Mouse (Mus musculus) midbrain, embryonic 10.5 days (tissue): ENCODE data around the gene Iqsec1. TPM values are rescaled to one million over a fixed set of nuclear protein-coding genes. Genes with fewer than 3 reads are reported as not detected.

Source experiments
- DNase-seq: peaks from one replicate; pipeline ENCODE4 v3.0.0-alpha.2; 2017; ENCODE audit warnings: low spot score
- H3K27ac ChIP-seq: fragments of 300-500 bp; sonication (generic); replicated peaks from 2 replicates; pipeline ENCODE4 v1.5.1; 2016; ENCODE audit warnings: mild to moderate bottlenecking
- H3K27me3 ChIP-seq: fragments of 300-500 bp; sonication (generic); 2 replicates; pipeline ENCODE4 v1.6.1; 2016; ENCODE audit warnings: low read depth, mild to moderate bottlenecking; ENCODE audit not compliant: poor library complexity, severe bottlenecking
- H3K36me3 ChIP-seq: fragments of 300-500 bp; sonication (generic); 2 replicates; pipeline ENCODE4 v1.6.1; 2016; ENCODE audit warnings: mild to moderate bottlenecking, moderate library complexity
- H3K4me1 ChIP-seq: fragments of 300-500 bp; sonication (generic); 2 replicates; pipeline ENCODE4 v1.6.1; 2016
- H3K4me3 ChIP-seq: fragments of 300-500 bp; sonication (generic); 2 replicates; pipeline ENCODE4 v1.5.1; 2016; ENCODE audit warnings: mild to moderate bottlenecking, moderate library complexity
- H3K9me3 ChIP-seq: fragments of 300-500 bp; sonication (generic); replicated peaks from 2 replicates; pipeline ENCODE4 v1.6.1; 2016; ENCODE audit warnings: mild to moderate bottlenecking
- WGBS: fragments of 180-500 bp; shearing (Covaris S2); methylation state at CpG from one replicate; pipeline ENCODE4 v1.1.7; 2016; 5-methylcytosine and 5-hydroxymethylcytosine counted together
- polyA plus RNA-seq: library from polyadenylated mRNA; unstranded; fragments of >200 nt; fragmentation: Nextera tagmentation; extraction: Ambion mirVana; gene quantifications from 2 replicates; pipeline ENCODE4 v1.2.1, GENCODE M21; 2016

Iqsec1 gene
- polyA plus RNA-seq, 1 experiment from 2014 or later: 9.3 TPM

DNA sequence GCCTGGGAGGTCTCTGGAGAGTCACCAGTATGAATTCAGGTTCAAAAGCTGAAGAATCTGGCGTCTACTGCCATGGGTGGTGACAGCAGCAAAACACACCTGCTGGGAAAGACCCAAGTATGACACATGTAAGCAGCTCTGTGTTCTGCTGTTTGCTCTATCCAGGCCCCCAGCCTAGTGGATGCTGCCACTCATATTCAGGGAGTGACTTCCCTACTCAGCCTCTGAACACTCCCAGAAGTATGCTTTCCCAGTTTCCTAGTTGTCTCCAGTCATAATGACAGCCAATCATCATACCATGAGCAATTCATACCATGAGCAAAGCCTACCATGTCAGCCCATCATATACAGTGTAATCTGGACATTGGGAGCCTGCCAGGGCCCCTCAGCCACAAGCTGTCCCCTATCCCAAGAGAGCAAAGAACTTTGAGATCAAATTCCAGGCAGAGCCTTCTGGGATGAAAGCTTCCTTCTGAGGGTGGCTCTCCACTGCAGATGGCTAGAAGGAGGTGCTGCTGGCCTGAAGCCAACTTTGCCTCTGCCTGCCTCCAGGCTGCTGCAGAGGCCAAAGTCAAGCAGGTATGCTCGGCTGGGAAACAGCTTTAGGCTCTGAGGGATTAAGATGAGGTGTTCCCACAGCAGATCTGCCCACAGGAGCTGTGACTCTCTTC, 42.8 kb downstream of the Iqsec1 start:
- no peaks in the 10 kb centered on the region for H3K36me3 ChIP-seq
- no peak overlapping the region for H3K27ac ChIP-seq
- H3K4me1 ChIP-seq: no peaks in the 10 kb centered on the region
- no peaks in the 10 kb centered on the region for H3K9me3 ChIP-seq
- no peak for DNase-seq
- no peak overlapping the region for H3K4me3 ChIP-seq
- no peaks in the 10 kb centered on the region for H3K27me3 ChIP-seq
- WGBS: 76% methylated on average over 2 of the region's 2 CpGs

DNA sequence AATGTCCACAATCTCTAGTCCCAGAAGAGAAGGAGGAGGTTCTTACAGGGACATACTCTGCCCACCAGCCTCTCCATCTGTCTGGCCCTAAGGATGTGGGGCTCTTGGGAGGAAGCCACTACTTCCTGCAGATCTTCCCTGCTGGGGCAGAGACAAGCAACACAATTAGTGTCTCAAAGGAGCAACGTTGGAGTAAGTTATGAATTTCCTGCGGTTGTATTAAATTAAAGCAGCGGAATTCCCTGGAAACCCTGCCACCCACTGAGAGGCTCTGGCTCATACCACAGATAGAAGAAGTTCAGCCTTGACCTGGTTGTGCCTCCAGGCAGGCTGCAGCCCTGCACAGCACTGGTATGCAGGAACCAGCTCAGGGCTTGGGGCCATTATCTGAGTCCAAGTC, 47.2 kb downstream of the Iqsec1 start:
- no peak for DNase-seq
- H3K36me3 ChIP-seq: no peaks in the 10 kb centered on the region
- 0 out of 2 replicates have a peak, but pooled peaks cover 3% of the 10 kb centered on the region for H3K4me1 ChIP-seq
- H3K9me3 ChIP-seq: no peaks in the 10 kb centered on the region
- WGBS: 67% methylated on average over 3 of the region's 3 CpGs
- no peaks in the 10 kb centered on the region for H3K27me3 ChIP-seq
- H3K27ac ChIP-seq: no peak overlapping the region
- no peak overlapping the region for H3K4me3 ChIP-seq

DNA sequence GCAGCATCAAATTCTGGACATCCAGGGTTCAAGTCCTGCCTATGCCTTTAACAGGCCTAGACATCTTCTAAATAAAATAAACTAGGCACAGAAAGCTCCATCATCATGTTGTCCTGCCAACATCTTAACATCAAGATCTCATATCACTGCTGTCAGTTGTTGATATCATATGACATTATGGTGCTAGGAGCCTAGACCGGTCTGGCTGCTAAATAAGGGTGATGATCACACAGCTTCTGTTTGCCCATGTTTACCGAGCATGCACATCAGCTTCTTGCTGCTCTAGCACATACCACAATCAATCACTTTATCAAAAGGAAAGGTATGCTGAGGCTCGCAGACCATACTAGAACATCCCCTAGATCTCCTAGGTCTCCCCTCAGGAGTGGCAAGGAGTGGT, 54.8 kb downstream of the Iqsec1 start:
- DNase-seq: no peak
- Histone ChIP-seq H3K4me1 (0 out of 2 replicates have a peak, but pooled peaks cover 5% of the 10 kb centered on the region), H3K27me3 (no peaks in the 10 kb centered on the region), H3K27ac (no peak overlapping the region), H3K9me3 (no peaks in the 10 kb centered on the region), H3K4me3 (no peak overlapping the region), H3K36me3 (no peaks in the 10 kb centered on the region)
- 89% methylated on average over 3 of the region's 3 CpGs for WGBS

DNA sequence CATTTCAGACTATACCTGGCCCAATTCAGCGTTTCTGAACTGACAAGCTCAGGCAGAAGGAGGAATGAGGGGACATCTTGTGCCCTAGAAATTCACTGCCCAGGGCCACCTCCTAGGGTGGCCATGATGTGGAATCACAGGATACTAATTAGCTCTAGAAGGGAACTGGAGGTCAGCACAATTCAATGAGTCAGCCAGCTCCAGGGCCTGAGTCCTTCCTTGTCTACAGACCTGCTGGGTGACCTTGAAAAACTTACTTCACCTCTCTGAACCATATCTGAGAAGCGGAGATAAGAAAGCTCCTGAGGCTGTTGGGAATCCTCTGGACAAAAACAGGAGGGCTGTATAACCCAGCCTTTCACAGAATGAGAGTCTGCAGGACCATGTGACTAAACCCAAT, 59.7 kb downstream of the Iqsec1 start:
- Histone ChIP-seq H3K36me3 (no peaks in the 10 kb centered on the region), H3K9me3 (no peaks in the 10 kb centered on the region), H3K4me1 (peaks cover 16% of the 10 kb centered on the region), H3K27ac (no peak overlapping the region), H3K27me3 (no peaks in the 10 kb centered on the region), H3K4me3 (no peak overlapping the region)
- DNase-seq: no peak
- WGBS: 85% methylated on average over 2 of the region's 2 CpGs

DNA sequence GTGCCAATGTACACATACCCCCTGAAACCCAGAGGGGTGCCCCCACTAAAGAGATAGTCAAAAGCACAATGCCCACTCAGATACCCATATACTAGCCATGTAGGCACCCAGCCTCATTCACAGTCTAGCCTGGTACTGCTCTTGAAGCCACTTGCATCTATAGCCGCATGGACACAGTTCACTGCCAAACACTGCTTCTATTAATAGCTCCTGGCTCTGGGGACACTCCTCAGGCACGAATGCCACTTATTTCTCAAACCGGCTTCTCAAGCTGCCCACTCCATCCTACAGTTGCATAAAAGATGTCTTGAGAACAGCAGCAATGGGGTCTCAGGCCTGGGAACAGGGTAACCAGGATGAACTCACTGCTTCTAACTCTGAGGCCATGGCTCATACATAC, 63.0 kb downstream of the Iqsec1 start:
- DNase-seq: no peak
- 88% methylated on average over 3 of the region's 3 CpGs for WGBS
- H3K4me1 ChIP-seq: peaks cover 32% of the 10 kb centered on the region
- no peaks in the 10 kb centered on the region for H3K9me3 ChIP-seq
- H3K27me3 ChIP-seq: no peaks in the 10 kb centered on the region
- no peaks in the 10 kb centered on the region for H3K36me3 ChIP-seq
- H3K27ac ChIP-seq: no peak overlapping the region
- no peak overlapping the region for H3K4me3 ChIP-seq

DNA sequence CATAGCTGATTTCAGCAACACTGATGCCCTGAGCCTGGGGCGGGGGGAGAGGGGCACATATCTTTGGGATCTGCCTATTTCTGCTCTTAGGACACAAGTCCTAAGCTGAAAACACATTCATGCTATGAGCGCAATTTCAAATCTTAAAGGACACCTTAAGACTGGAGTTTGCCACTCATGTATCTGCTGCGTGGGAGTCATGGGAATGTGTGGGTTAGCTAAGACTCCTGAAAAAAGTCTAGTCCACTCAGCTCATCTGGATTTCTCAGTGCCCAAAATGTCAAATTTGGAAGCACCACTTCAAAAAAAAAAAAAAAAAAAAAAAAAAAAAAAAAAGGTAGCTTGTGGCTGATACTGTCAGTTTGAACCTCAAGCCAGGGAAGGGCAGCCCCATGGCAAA, 63.7 kb downstream of the Iqsec1 start:
- no peak for DNase-seq

DNA sequence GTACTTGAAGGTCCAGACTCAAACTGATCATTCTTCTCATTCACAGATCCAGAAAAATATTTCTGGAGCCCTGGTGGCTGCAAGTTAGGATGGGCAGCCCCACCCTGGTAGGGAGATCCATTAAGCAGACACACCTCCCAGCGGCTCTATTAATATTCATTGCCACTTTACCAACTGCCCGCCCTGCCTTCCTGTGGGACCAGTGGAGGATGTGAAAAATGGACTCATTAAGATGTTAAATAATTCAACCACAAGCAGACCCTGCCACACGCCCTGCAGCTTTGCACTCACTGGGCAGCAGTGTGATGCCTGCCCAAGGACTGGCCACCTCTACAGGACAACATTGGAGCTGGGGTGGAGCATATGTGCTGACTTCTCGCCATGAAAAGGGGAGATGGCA, 64.1 kb downstream of the Iqsec1 start:
- Histone ChIP-seq H3K9me3 (no peaks in the 10 kb centered on the region), H3K4me3 (no peak overlapping the region), H3K27me3 (no peaks in the 10 kb centered on the region), H3K27ac (no peak overlapping the region), H3K36me3 (no peaks in the 10 kb centered on the region), H3K4me1 (peaks cover 43% of the 10 kb centered on the region)
- 67% methylated on average over 4 of the region's 4 CpGs for WGBS
- DNase-seq: no peak

More for the DNA sequence above, 63.7 kb downstream of the Iqsec1 start:
- 91% methylated on average over 3 of the region's 3 CpGs for WGBS
- Histone ChIP-seq H3K27me3 (no peaks in the 10 kb centered on the region), H3K27ac (no peak overlapping the region), H3K4me3 (no peak overlapping the region), H3K4me1 (peaks cover 39% of the 10 kb centered on the region), H3K9me3 (no peaks in the 10 kb centered on the region), H3K36me3 (no peaks in the 10 kb centered on the region)

DNA sequence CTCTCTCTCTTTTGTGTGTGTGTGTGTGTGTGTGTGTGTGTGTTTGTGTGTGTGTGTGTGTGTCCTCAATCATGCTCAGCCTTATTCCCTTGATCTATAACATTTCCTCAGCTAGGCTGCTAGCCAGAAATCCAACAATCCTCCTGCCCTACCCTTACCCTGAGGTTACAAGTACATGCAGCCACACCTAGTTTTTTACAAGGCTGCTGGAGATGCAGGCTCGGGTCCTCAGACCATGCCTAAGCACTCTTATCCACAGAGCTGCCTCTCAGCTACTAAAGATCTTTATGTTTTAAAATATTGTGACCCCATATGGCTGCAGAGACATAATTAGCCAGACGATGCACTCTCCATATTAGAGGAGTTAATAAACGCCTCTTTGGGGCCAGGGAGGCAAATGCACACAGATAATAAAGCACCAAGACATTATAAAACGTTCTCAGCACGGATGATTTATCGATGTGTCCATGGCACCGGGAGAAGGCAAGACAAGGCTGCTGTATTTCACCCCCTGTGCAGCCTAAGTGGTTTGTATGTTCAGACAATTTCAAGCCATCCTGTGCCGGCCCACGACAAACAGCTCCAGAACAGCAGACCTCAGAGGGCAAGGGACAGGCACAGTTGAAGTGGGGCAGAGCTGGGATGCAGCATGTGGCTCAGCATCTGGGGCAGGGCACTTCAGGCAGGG, 67.1 kb downstream of the Iqsec1 start:
- H3K4me3 ChIP-seq: no peak overlapping the region
- no peak overlapping the region for H3K27ac ChIP-seq
- 88% methylated on average over 9 of the region's 9 CpGs for WGBS
- no peaks in the 10 kb centered on the region for H3K9me3 ChIP-seq
- H3K4me1 ChIP-seq: peaks cover 43% of the 10 kb centered on the region
- no peak for DNase-seq
- H3K27me3 ChIP-seq: no peaks in the 10 kb centered on the region
- H3K36me3 ChIP-seq: no peaks in the 10 kb centered on the region

DNA sequence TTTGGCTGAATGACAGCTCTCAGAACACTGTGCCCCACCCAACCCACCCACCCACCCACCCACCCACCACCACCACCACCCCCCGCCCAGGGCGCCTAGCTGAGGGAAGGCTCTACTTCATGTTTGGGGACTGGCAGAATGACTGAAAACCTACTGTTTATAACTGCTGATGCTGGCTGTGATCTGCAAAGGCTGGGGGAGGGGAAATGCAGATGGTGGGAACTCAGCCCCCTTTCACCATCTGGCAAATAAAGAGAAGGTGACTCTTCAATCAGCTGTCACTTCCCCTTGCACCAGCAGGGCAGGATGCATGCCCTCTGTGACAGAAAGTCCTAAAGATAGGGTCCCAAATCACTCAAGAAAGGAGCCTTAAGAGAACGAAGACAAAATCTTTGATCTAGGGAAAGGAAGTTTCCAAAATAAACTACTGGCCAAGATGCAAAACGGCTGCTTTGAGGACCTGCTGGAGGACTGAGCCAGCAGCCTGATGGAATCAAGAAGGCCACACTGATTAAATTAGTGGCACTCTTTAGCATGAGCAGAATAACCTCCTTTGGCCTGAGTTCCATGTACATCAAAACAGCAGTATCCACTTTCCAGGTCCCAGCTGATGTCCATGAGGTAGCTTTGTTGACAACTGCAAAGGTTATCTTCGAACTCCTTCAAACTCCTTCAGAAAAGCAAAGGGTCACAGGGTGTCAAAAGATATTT, 67.8 kb downstream of the Iqsec1 start:
- 0 out of 2 replicates have a peak overlapping the region, but pooled peaks have one; percentile 6 for H3K27ac ChIP-seq
- 75% methylated on average over 5 of the region's 5 CpGs for WGBS
- DNase-seq: no peak
- peaks cover 45% of the 10 kb centered on the region for H3K4me1 ChIP-seq
- H3K27me3 ChIP-seq: no peaks in the 10 kb centered on the region
- H3K36me3 ChIP-seq: no peaks in the 10 kb centered on the region
- H3K9me3 ChIP-seq: no peaks in the 10 kb centered on the region
- H3K4me3 ChIP-seq: no peak overlapping the region

DNA sequence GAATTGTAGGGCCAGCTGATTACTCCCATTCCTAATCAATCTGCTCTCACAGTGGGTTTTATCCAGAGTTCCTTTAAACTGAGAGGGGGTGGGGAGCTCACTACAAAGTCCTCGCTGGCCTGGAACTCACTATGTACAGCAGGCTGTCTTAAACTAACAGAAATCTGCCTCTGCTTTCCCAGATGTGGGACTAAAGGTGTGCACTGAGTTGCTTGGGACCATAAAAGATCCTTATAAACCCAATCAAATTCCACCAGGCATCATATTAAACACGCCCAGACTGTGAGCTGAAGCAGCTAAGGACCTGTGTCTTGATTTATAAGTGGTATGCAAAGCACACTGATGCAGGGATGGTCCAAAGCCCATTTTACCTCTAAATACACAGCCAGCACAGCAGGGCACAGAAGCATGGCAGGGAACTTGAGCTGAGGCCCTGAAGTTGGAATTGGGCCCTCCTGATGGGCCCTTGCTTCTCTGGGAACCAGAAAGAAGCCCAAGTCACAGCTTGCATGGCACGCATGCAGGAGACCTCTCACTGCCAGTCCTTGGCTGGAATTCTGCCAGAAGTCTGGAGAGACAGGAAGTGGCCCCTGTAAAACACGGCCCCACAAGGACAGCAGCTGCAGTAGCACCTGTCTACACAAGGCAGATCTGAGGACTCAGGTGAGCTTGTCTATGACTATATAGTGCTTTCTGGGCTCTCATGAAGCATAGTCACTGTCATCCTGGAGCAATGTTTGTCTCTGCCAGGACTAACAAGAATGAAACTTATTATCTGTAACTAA, 68.7 kb downstream of the Iqsec1 start:
- Histone ChIP-seq H3K9me3 (no peaks in the 10 kb centered on the region), H3K27ac (0 out of 2 replicates have a peak overlapping the region, but pooled peaks have one; percentile 6), H3K27me3 (no peaks in the 10 kb centered on the region), H3K36me3 (no peaks in the 10 kb centered on the region), H3K4me1 (peaks cover 45% of the 10 kb centered on the region), H3K4me3 (no peak overlapping the region)
- 68% methylated on average over 4 of the region's 4 CpGs for WGBS
- DNase-seq: no peak

DNA sequence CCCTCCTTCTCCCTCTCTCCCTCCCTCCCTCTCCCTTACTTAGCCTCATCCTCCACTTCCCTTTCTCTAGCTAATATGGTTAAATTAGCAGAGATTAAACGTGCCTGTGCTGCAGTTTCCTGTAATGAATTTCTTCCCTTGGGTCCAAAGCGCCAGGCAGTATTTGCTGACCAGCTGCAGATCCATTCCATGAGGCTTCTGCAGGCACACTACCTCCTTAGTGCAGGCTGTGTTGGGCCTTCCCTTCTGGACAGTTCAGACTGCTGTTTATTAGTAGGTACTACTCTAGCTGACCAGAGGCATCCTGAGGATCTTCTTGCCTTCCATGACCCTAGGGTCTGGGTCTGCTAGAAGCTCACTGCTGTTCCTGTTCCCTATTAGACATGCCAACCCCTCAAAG, 72.9 kb downstream of the Iqsec1 start:
- no peak overlapping the region for H3K4me3 ChIP-seq
- H3K27me3 ChIP-seq: no peaks in the 10 kb centered on the region
- peaks cover 17% of the 10 kb centered on the region for H3K4me1 ChIP-seq
- H3K9me3 ChIP-seq: no peaks in the 10 kb centered on the region
- H3K27ac ChIP-seq: no peak overlapping the region
- H3K36me3 ChIP-seq: no peaks in the 10 kb centered on the region
- WGBS: 75% methylated on average over 2 of the region's 2 CpGs
- DNase-seq: no peak

DNA sequence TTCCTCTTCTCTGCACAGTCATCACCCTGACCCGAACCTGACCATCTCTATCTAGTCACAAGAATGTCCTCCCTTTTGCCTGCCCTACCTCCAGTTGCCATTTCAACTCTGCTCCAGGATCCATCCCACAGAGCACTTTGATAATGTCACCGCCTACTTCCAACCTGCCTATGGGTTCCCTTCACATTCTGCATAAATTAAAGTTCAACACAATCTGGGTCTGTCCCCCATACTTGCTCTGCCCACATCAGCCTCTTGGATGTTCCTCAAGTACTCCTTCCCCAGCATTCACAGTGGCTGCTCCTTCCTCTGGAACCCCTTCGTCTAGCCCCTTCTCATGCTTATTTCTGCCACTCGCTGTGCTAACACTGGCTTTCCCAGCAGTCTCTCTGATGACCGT, 74.7 kb downstream of the Iqsec1 start:
- H3K4me1 ChIP-seq: 0 out of 2 replicates have a peak, but pooled peaks cover 5% of the 10 kb centered on the region
- 89% methylated on average over 5 of the region's 5 CpGs for WGBS

More for the DNA sequence above, 74.7 kb downstream of the Iqsec1 start:
- Histone ChIP-seq H3K4me3 (no peak overlapping the region), H3K36me3 (no peaks in the 10 kb centered on the region), H3K9me3 (no peaks in the 10 kb centered on the region), H3K27ac (no peak overlapping the region), H3K27me3 (no peaks in the 10 kb centered on the region)
- DNase-seq: no peak
